ENCODE assay signal across 8 mouse cellular contexts in genomic region chr8:124230496-124231175, GRCm38 (mm10). TPM values are rescaled to one million over a fixed set of nuclear protein-coding genes. Genes with fewer than 3 reads are reported as not detected.
A peak's percentile ranks its signal among the peaks of the same experiment; 100 is the strongest.
DNase-seq lines count a peak whose midpoint lies in the region; ATAC-seq and TF ChIP-seq lines count a peak whose summit lies in the region.

No protein-coding gene starts in this region.

- H3K27ac ChIP-seq in cerebellum, adult 2 months (ENCODE audit: insufficient read depth, low read length), result peak overlapping the region; percentile 10; the same call in 1 of the 2 replicates
- H3K27ac ChIP-seq in neural tube, embryonic 11.5 days (ENCODE audit: low read depth, low read length), result no peak overlapping the region
- H3K27ac ChIP-seq in limb, embryonic 14.5 days (replicated peaks; ENCODE audit: low read depth, low read length), result no peak overlapping the region
- H3K27ac ChIP-seq in stomach, postnatal 0 days (replicated peaks), result peak overlapping the region; percentile 13; the same call in 1 of the 2 replicates

- peaks cover 6% of the 10 kb centered on the region; the same call in 1 of the 2 replicates for H3K4me1 ChIP-seq in cerebellum, adult 2 months (ENCODE audit: control insufficient read depth, insufficient read depth, low read length)
- peaks cover 16% of the 10 kb centered on the region for H3K4me1 ChIP-seq in neural tube, embryonic 11.5 days (ENCODE audit: control insufficient read depth, insufficient read depth, low read length)
- H3K4me1 ChIP-seq in limb, embryonic 14.5 days (ENCODE audit: control insufficient read depth, insufficient read depth, low read length), result peaks cover 17% of the 10 kb centered on the region
- 0 out of 2 replicates have a peak, but pooled peaks cover 5% of the 10 kb centered on the region for H3K4me1 ChIP-seq in stomach, postnatal 0 days (replicated peaks; ENCODE audit: control insufficient read depth, insufficient read depth)

- no peak overlapping the region; the same call in 1 of the 2 replicates for H3K9ac ChIP-seq in neural tube, embryonic 11.5 days (ENCODE audit: low read length)
- no peak overlapping the region; the same call in 1 of the 2 replicates for H3K9ac ChIP-seq in limb, embryonic 14.5 days (ENCODE audit: low read depth, low read length, severe bottlenecking)
- peak overlapping the region; percentile 89; the same call in 1 of the 2 replicates for H3K9ac ChIP-seq in stomach, postnatal 0 days (ENCODE audit: low read length)

- TF ChIP-seq EP300 in stomach, postnatal 0 days (optimal IDR thresholded peaks at IDR 0.05), result no peak

- ATAC-seq in neural tube, embryonic 11.5 days (ENCODE audit: insufficient read depth, low FRiP score, low TSS enrichment), result peak; percentile 60
- ATAC-seq in limb, embryonic 14.5 days (ENCODE audit: low FRiP score, low read depth), result 0 out of 2 replicates have a peak, but pooled peaks have one; percentile 2
- ATAC-seq in stomach, postnatal 0 days (ENCODE audit: low FRiP score, low TSS enrichment), result no peak

- no peak for TF ChIP-seq CTCF in cerebellum, adult 2 months (IDR thresholded peaks at IDR 0.05; ENCODE audit: borderline replicate concordance, insufficient read depth, low read depth, low read length)
- TF ChIP-seq CTCF in stomach, postnatal 0 days (IDR thresholded peaks at IDR 0.05; ENCODE audit: low read depth), result no peak

- H3K4me2 ChIP-seq in neural tube, embryonic 11.5 days (ENCODE audit: low read depth), result peak overlapping the region; percentile 98
- peak overlapping the region; percentile 94 for H3K4me2 ChIP-seq in limb, embryonic 14.5 days (replicated peaks; ENCODE audit: low read depth, low read length, severe bottlenecking)
- H3K4me2 ChIP-seq in stomach, postnatal 0 days (replicated peaks; ENCODE audit: low read depth), result peak overlapping the region; percentile 92

- no peaks in the 10 kb centered on the region for H3K36me3 ChIP-seq in neural tube, embryonic 11.5 days (ENCODE audit: control insufficient read depth, insufficient read depth, low read length)
- no peaks in the 10 kb centered on the region for H3K36me3 ChIP-seq in limb, embryonic 14.5 days (ENCODE audit: control insufficient read depth, insufficient read depth, low read length)
- H3K36me3 ChIP-seq in stomach, postnatal 0 days (ENCODE audit: control insufficient read depth, insufficient read depth, low read length), result no peaks in the 10 kb centered on the region

- no peaks in the 10 kb centered on the region for H3K9me3 ChIP-seq in neural tube, embryonic 11.5 days (ENCODE audit: control insufficient read depth, low read length)
- no peaks in the 10 kb centered on the region for H3K9me3 ChIP-seq in limb, embryonic 14.5 days (ENCODE audit: control insufficient read depth, low read length)
- H3K9me3 ChIP-seq in stomach, postnatal 0 days (ENCODE audit: control insufficient read depth, low read length), result no peaks in the 10 kb centered on the region

- TF ChIP-seq POLR2A in cerebellum, adult 2 months (IDR thresholded peaks at IDR 0.05; ENCODE audit: borderline replicate concordance, insufficient read depth, low read length), result no peak
- TF ChIP-seq POLR2A in limb, embryonic 14.5 days (IDR thresholded peaks at IDR 0.05; ENCODE audit: borderline replicate concordance, extremely low read depth, insufficient read depth, insufficient read length), result no peak

- H3K4me3 ChIP-seq in cerebellum, adult 2 months (replicated peaks; ENCODE audit: insufficient read depth, low read depth, low read length), result peak overlapping the region; percentile 80
- H3K4me3 ChIP-seq in neural tube, embryonic 11.5 days (ENCODE audit: low read depth, low read length), result peak overlapping the region; percentile 95
- H3K4me3 ChIP-seq in limb, embryonic 14.5 days (replicated peaks; ENCODE audit: low read length), result peak overlapping the region; percentile 89
- H3K4me3 ChIP-seq in stomach, postnatal 0 days (ENCODE audit: low read depth, low read length), result peak overlapping the region; percentile 88

- 55% methylated on average over 8 of the region's 8 CpGs for WGBS in cerebellum, adult 2 months
- WGBS in neural tube, embryonic 11.5 days, result 59% methylated on average over 8 of the region's 8 CpGs
- 53% methylated on average over 8 of the region's 8 CpGs for WGBS in limb, embryonic 14.5 days
- WGBS in stomach, postnatal 0 days, result 50% methylated on average over 8 of the region's 8 CpGs

- H3K27me3 ChIP-seq in cerebellum, adult 2 months (ENCODE audit: control insufficient read depth, insufficient read depth, low read length), result no peaks in the 10 kb centered on the region
- no peaks in the 10 kb centered on the region for H3K27me3 ChIP-seq in neural tube, embryonic 11.5 days (ENCODE audit: control insufficient read depth, insufficient read depth, low read length)
- no peaks in the 10 kb centered on the region for H3K27me3 ChIP-seq in limb, embryonic 14.5 days (ENCODE audit: control insufficient read depth, insufficient read depth, low read length)
- H3K27me3 ChIP-seq in stomach, postnatal 0 days (ENCODE audit: control insufficient read depth, insufficient read depth, low read length), result no peaks in the 10 kb centered on the region

- peak in 1 of 2 experiments; percentile 14 for DNase-seq in cerebellum, adult 2 months
- no peak for DNase-seq in cerebellum, postnatal 4 days (ENCODE audit: low spot score in 2 of 2)
- no peak for DNase-seq in neural tube, embryonic 11.5 days (ENCODE audit: low spot score)
- DNase-seq in neural tube, embryonic 10.5 days (ENCODE audit: extremely low spot score, low spot score), result no peak
- no peak for DNase-seq in limb, embryonic 14.5 days (ENCODE audit: low spot score)
- DNase-seq in stomach, postnatal 0 days (ENCODE audit: low spot score), result no peak
- DNase-seq in embryo, embryonic 9.5 days (ENCODE audit: extremely low spot score), result no peak
- no peak for DNase-seq in kidney, postnatal 36 days

RNA-seq across cellular contexts. Expression of gene Galnt2, which starts 0.6 kb away (rescaled TPM):
- polyA plus RNA-seq in cerebellum, adult 2 months (2012; rRNA removed), result 22.6 and 23.8 TPM in 2 replicates
- 89.6 and 92.4 TPM in 2 replicates for polyA plus RNA-seq in neural tube, embryonic 11.5 days (2014; fragmentation: Nextera tagmentation; extraction: Ambion mirVana)
- 34.9 and 37.8 TPM in 2 replicates for polyA plus RNA-seq in limb, embryonic 14.5 days (2012; rRNA removed)
- 66.9 and 76.1 TPM in 2 replicates for polyA plus RNA-seq in limb, embryonic 14.5 days (2014; fragmentation: Nextera tagmentation; extraction: Ambion mirVana)
- polyA plus RNA-seq in stomach, postnatal 0 days (2015; fragmentation: Nextera tagmentation; extraction: Ambion mirVana), result 48.6 and 48.9 TPM in 2 replicates

Comparison
In these comparisons a context has a peak if more than half of its experiments do, and no peak if none do; other contexts are left out.
1. H3K27ac ChIP-seq: peak in cerebellum, adult 2 months (single experiment) and stomach, postnatal 0 days (single experiment); none in neural tube, embryonic 11.5 days (single experiment) and limb, embryonic 14.5 days (single experiment).
2. Peak in every context shown above with its lines, with median percentiles within 50 percentile points of each other: H3K4me3 ChIP-seq and H3K4me2 ChIP-seq.